Mouse (Mus musculus) neural tube, embryonic 14.5 days (tissue): ENCODE measurements at regions not wholly inside any gene's neighbourhood (a gene's known extent, or its start where the extent isn't known, plus 50 kb on each side); places are given as distances from the start of the nearest gene placed in this dataset.
"Not testable (repeated sequence)": the region's sequence is repeated elsewhere in the genome, so short reads cannot be mapped to it uniquely, and the experiment has no call there.

Experiments
- ATAC-seq: fragments of 200-750 bp; cut with Nextera tagmentation; 2 replicates; pipeline ENCODE4 v1.8.0; 2017; ENCODE audit warnings: low read depth, mild to moderate bottlenecking, moderate TSS enrichment, moderate library complexity
- H3K27ac ChIP-seq: fragments of 300-500 bp; sonication (generic); 2 replicates; pipeline ENCODE4 v1.5.1; 2014; ENCODE audit warnings: low read depth, mild to moderate bottlenecking, control low read depth, low read length, moderate library complexity, mixed read lengths
- H3K27me3 ChIP-seq: fragments of 300-500 bp; sonication (generic); 2 replicates; pipeline ENCODE4 v1.6.1; 2014; ENCODE audit warnings: low read length; ENCODE audit not compliant: control insufficient read depth, insufficient read depth
- H3K36me3 ChIP-seq: fragments of 300-500 bp; sonication (generic); 2 replicates; pipeline ENCODE4 v1.6.1; 2014; ENCODE audit warnings: low read length, mixed read lengths; ENCODE audit not compliant: control insufficient read depth, insufficient read depth
- H3K4me1 ChIP-seq: fragments of 300-500 bp; sonication (generic); 2 replicates; pipeline ENCODE4 v1.6.1; 2014; ENCODE audit warnings: low read length; ENCODE audit not compliant: control insufficient read depth, insufficient read depth
- H3K4me2 ChIP-seq: fragments of 300-500 bp; sonication (generic); 2 replicates; pipeline ENCODE4 v1.6.1; 2014; ENCODE audit warnings: mild to moderate bottlenecking, low read depth, low read length, control low read depth
- H3K4me3 ChIP-seq: fragments of 300-500 bp; sonication (generic); 2 replicates; pipeline ENCODE4 v1.5.1; 2014; ENCODE audit warnings: low read depth, low read length, control low read depth, mixed read lengths
- H3K9ac ChIP-seq: fragments of 300-500 bp; sonication (generic); replicated peaks from 2 replicates; pipeline ENCODE4 v1.6.1; 2014; ENCODE audit warnings: low read depth, mild to moderate bottlenecking, control low read depth, low read length, mixed read lengths
- H3K9me3 ChIP-seq: fragments of 300-500 bp; sonication (generic); 2 replicates; pipeline ENCODE4 v1.6.1; 2016; ENCODE audit warnings: low read length; ENCODE audit not compliant: control insufficient read depth
- WGBS: fragments of 180-500 bp; shearing (Covaris S2); extraction: QIAGEN DNeasy Blood & Tissue Kit; methylation state at CpG from one replicate; pipeline ENCODE4 v1.1.7; 2014; 5-methylcytosine and 5-hydroxymethylcytosine counted together

- H3K27ac ChIP-seq = no peak overlapping the region
- no peak overlapping the region for H3K4me3 ChIP-seq
- H3K4me1 ChIP-seq = no peaks in the 10 kb centered on the region
- H3K9ac ChIP-seq = no peak overlapping the region
- no peaks in the 10 kb centered on the region for H3K9me3 ChIP-seq
- H3K27me3 ChIP-seq = no peaks in the 10 kb centered on the region
- H3K36me3 ChIP-seq = no peaks in the 10 kb centered on the region
- no peak overlapping the region for H3K4me2 ChIP-seq
- WGBS = 50% methylated on average over 1 of the region's 1 CpGs
- no peak for ATAC-seq
These were observed 140.5 kb upstream of the Tmc3 start for GRCm38 (mm10) chr7:83444279-83444615.

DNA sequence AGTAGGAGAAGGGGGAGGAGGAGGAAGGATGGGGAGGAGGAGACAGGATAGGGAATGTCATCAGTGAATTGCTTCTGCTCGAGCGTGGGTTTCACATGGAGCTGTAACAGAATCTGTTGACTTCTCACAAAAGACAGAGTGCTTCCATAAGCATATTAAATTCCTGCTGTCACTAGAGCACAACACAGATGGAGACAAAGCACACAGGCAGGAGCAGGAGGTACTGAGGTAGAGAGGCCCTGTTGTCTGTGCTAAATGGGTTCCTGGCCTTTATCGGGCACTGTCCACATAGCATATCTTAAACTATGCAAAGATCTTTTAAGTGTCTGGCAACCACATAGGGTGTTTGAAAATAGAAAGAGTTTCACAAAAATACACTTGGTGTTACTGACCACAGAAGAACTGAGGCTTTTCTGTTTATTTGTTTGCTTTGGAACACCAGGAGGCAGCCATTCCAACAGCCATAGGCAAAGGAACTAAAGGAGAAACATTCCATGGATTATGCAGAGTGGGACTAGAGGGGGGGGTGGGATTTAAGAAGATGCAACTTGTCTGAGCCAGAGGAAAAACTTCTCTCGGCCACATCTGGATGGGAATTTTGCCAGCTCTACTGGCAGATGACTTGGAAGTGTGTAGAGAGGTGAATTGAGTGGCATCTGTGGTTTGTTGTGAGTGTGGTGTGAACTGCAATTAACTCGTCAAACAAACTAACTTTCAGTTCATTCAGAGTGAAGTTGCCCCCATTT, 139.4 kb upstream of the Tmc3 start:
- WGBS = 64% methylated on average over 5 of the region's 5 CpGs
- no peak overlapping the region for H3K4me3 ChIP-seq

DNA sequence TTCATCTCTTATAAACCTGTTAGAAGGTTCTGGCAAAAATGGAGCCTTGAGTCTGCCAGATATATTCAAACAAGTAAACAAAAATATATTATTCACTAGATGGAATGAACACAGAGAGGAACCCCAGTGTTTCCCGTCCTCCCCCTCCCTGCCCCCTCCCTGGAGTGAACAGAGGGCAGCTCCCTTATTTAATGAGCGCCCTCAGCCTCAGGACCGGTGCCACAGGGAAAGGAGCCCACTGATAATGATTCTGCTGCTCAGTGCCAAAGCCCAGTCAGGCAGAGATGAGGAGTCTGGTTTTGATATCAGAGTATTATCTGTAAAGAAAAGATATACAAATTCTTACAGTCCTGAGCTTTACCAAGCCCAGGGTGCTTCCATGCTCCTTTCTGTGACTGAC, 134.4 kb upstream of the Tmc3 start:
- 48% methylated on average over 3 of the region's 3 CpGs for WGBS
- Histone ChIP-seq H3K4me1 (no peaks in the 10 kb centered on the region), H3K4me2 (no peak overlapping the region), H3K4me3 (no peak overlapping the region), H3K9ac (no peak overlapping the region), H3K27ac (no peak overlapping the region), H3K9me3 (no peaks in the 10 kb centered on the region), H3K27me3 (no peaks in the 10 kb centered on the region), H3K36me3 (no peaks in the 10 kb centered on the region)
- no peak for ATAC-seq

More for the DNA sequence above, 139.4 kb upstream of the Tmc3 start:
- no peak for ATAC-seq
- H3K9me3 ChIP-seq = no peaks in the 10 kb centered on the region
- no peak overlapping the region for H3K4me2 ChIP-seq
- H3K9ac ChIP-seq = no peak overlapping the region
- no peaks in the 10 kb centered on the region for H3K27me3 ChIP-seq
- no peaks in the 10 kb centered on the region for H3K4me1 ChIP-seq
- H3K36me3 ChIP-seq = no peaks in the 10 kb centered on the region
- H3K27ac ChIP-seq = no peak overlapping the region

DNA sequence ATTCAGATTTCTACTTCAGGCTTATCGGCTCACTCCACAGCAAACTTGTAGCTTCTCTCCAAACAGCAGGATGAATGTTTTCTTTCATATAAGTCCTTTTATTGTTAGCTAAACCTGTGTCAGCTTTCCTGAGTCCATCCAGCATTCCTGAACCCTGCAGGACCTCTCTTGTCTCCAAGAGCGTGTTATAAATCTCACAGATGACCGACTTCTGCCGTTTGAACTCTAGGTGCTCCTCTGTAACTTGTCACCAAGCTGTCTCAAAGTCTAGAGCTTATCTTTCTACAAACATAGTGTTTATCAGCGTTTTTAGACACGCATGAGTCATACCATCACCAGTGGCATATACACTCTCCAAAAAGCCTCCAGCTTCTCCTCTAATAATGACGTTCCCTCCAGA, 132.4 kb upstream of the Tmc3 start:
- WGBS = 63% methylated on average over 7 of the region's 7 CpGs
- no peaks in the 10 kb centered on the region for H3K4me1 ChIP-seq

GRCm38 (mm10) chr7:83459520-83459919, 125.2 kb upstream of the Tmc3 start:
- no peak overlapping the region for H3K4me2 ChIP-seq
- no peak overlapping the region for H3K27ac ChIP-seq
- no peaks in the 10 kb centered on the region for H3K9me3 ChIP-seq
- no peaks in the 10 kb centered on the region for H3K27me3 ChIP-seq
- no peak overlapping the region for H3K4me3 ChIP-seq
- H3K36me3 ChIP-seq = no peaks in the 10 kb centered on the region
- no peak for ATAC-seq
- H3K9ac ChIP-seq = no peak overlapping the region
- 82% methylated on average over 3 of the region's 3 CpGs for WGBS
- H3K4me1 ChIP-seq = no peaks in the 10 kb centered on the region

More for the DNA sequence above, 132.4 kb upstream of the Tmc3 start:
- Histone ChIP-seq H3K36me3 (no peaks in the 10 kb centered on the region), H3K27ac (no peak overlapping the region), H3K9ac (no peak overlapping the region), H3K27me3 (no peaks in the 10 kb centered on the region), H3K9me3 (no peaks in the 10 kb centered on the region), H3K4me3 (no peak overlapping the region), H3K4me2 (no peak overlapping the region)
- no peak for ATAC-seq

DNA sequence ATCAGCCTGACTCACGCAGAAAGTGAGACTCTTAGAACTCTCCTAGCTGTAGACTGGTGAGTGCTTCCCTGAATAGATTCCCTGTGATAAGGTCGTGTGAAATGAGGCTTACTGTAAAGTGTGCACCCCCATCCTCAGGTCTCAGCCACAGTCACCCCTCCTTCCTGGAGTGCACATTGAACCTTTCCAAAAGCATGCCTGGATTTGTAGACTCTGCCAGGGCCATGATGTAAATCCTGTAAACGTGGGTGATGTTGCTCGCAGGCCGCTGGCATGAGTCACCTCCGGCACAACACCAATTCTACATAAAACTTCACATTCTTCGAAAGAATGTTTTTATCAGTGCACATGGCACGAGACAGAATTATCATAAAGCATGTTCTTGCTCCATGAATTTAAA, 117.7 kb upstream of the Tmc3 start:
- ATAC-seq = no peak
- no peaks in the 10 kb centered on the region for H3K27me3 ChIP-seq
- 84% methylated on average over 8 of the region's 8 CpGs for WGBS
- no peak overlapping the region for H3K4me2 ChIP-seq
- no peaks in the 10 kb centered on the region for H3K9me3 ChIP-seq
- H3K27ac ChIP-seq = no peak overlapping the region
- no peaks in the 10 kb centered on the region for H3K36me3 ChIP-seq
- no peaks in the 10 kb centered on the region for H3K4me1 ChIP-seq
- no peak overlapping the region for H3K9ac ChIP-seq
- H3K4me3 ChIP-seq = no peak overlapping the region

DNA sequence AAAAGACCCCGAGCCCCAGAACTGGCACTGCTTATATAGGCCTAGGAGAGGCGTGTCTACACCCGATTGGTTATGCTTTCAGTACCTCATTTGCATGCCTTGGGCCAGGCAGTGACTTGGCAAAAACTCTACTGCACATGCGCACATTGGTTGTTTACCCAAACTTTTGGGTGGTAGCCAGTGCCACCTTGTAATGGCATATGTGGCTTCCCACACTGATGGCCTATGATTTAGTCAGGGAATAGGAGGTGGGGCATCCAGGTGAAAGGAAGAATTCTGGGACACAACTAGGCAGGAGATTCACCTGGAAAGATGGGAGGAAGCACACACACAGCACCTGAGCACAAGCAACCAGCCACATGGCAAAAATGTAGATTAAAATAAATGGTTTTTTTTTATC, 114.9 kb upstream of the Tmc3 start:
- not testable (repeated sequence) for H3K4me1 ChIP-seq, ATAC-seq, H3K9me3 ChIP-seq, H3K9ac ChIP-seq, H3K27me3 ChIP-seq, H3K27ac ChIP-seq, H3K36me3 ChIP-seq, H3K4me2 ChIP-seq, H3K4me3 ChIP-seq
- 90% methylated on average over 4 of the region's 4 CpGs for WGBS

DNA sequence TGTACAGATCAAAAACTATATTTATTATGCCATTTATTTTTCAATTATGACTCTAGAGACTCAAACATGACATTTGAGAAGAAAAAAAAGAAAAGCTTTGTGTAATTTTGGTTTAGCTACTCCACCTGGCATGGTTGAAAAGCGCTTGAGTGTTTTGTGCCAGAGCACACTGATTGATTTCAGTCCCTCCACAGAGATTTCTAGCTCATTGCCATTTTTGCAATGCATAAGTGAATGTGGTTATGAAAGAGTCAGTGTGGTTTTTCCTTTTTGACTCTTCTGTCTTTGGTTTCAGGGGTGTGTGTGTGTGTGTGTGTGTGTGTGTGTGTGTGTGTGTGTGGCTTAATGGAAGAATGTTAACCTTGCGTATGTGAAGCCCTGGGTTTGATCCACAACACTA, 113.6 kb upstream of the Tmc3 start:
- no peak overlapping the region for H3K27ac ChIP-seq
- H3K9me3 ChIP-seq = no peaks in the 10 kb centered on the region
- H3K36me3 ChIP-seq = no peaks in the 10 kb centered on the region
- no peaks in the 10 kb centered on the region for H3K4me1 ChIP-seq
- H3K27me3 ChIP-seq = no peaks in the 10 kb centered on the region
- H3K4me3 ChIP-seq = no peak overlapping the region
- no peak overlapping the region for H3K4me2 ChIP-seq
- no peak for ATAC-seq
- 66% methylated on average over 2 of the region's 2 CpGs for WGBS
- H3K9ac ChIP-seq = no peak overlapping the region

- Histone ChIP-seq H3K27me3 (no peaks in the 10 kb centered on the region), H3K4me2 (no peak overlapping the region), H3K36me3 (no peaks in the 10 kb centered on the region), H3K27ac (no peak overlapping the region), H3K4me1 (0 out of 2 replicates have a peak, but pooled peaks cover 6% of the 10 kb centered on the region), H3K4me3 (no peak overlapping the region), H3K9me3 (no peaks in the 10 kb centered on the region), H3K9ac (no peak overlapping the region)
- ATAC-seq = no peak
- 95% methylated on average over 2 of the region's 2 CpGs for WGBS
These were observed 110.3 kb upstream of the Tmc3 start for GRCm38 (mm10) chr7:83474471-83474870.
